Mouse (Mus musculus): ENCODE measurements at regions not wholly inside any gene's neighbourhood (a gene's known extent, or its start where the extent isn't known, plus 50 kb on each side); places are given as distances from the start of the nearest gene placed in this dataset.

DNA sequence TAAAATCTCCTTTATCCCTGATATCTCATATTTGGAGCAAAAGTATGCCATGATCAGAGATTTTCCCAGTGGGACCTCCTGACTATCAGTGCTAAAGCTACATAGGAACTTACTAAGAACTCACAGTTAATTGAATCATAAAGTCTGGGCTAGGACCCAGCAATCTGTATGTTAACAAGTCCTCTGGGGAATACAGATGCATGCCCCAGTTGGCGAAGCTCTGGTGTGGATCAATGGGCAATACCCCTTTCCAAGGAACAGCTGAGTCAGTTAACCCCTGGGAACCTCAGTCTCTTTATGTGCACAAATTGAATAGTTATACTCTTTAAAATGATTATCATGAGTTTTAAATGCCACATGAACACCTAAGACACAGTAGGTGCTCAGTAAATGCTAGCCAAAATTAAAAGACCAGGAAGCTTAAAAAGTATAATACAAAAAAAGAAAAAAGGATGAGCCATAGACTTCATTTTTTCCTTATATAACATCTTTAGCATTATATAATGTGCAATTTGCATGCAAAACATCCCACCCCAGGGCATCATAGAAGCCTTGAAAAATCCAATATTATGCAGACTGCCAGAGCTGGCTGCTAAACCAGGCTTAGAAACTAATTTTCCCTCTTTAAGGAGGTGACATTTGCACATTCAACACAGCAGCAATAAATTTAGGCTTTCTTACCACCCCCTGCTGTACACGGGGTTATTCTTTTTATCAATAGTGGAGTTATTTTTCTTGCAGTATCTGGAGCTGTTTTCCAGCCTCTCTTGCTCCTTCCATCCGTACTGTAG is 202.7 kb downstream of the Gm16223 start:
- DNase-seq (ENCODE audit: low spot score in 2 of 2): peak in 1 of 2 experiments; percentile 42

DNA sequence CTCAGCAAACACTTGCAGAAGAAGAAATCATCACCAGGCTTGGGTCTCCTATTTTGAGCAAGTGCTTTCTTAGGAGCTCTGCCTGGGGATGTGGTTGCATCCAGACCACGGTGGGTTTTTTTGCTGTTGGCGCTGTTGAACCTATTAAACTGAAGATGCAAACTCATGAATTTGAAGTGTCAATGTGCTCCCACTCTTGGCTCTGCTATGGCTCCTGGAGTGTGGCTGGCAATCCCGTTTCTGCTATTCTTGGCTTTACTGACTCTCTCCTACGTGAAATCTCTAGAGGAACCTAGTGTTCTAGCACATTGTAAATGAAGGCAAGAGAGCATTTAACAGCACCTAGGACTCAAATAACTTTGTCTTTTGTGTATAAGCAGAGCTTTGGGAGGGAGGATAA is 204.2 kb downstream of the Gm16223 start:
- peak; percentile 72 to 88 for DNase-seq (ENCODE audit: low spot score in 2 of 2)

DNA sequence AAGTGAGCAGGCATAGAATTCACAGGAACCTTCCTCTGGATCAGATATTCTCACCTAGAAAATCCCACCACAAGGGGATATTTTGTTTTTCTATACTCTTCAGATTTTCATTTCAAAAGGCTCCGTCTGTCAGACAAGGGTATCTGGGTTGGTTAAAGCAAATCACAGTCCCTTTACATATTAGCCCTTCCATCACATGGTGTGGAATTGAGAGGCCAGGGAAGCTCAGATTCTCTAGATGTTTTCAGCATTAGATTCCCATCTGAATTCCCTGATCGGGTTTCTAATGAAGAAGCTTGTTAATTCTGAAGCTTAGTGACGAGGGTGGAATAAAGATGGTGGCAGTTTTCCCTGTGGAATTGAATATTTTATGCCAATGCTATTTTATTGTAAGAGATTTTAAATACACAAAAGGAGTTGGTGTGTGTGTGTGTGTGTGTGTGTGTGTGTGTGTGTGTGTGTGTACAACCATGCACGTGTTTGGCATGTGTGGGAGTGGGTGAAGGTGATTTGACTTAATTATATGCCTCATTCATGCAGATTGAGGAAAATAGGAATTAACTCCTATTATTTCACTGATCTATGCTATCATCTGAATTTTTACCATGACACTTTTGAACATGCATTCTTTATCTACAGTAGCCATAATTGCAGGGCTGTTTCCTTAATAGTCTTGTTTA is 211.0 kb downstream of the Gm16223 start:
- DNase-seq (ENCODE audit: low spot score in 2 of 2): no peak
